Mouse (Mus musculus) kidney, postnatal 36 days (tissue): ENCODE measurements around the gene Coasy.
A peak's percentile ranks its signal among the peaks of the same experiment; 100 is the strongest.
"Not testable (repeated sequence)": the region's sequence is repeated elsewhere in the genome, so short reads cannot be mapped to it uniquely, and the experiment has no call there.

Source experiments
- DNase-seq, 2 experiments: peaks; one replicate each; pipeline ENCODE4 v3.0.0; 2021 to 2022; ENCODE audit warnings: mixed read lengths in 2 of 2

The Coasy gene

DNA sequence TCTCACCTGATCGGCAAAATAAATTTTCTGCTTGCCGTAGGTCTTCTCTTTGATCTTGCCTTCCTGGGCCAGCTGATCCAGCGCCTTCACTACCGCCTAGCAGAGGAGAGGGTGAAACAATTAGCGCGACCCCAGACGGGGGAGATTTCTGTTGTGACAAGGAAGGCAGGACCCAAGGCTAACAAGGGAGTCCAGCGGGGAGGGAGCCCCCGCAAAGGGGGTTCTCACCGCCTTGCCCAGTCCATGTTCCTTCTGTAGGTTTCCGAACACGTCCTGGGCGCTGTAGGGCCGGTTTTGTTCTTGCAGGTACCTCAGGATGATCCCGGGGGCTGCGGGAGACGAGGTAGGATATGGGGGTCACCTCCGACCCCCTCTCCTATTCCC lies 12.6 kb downstream of the Coasy start:
- no peak for DNase-seq

DNA sequence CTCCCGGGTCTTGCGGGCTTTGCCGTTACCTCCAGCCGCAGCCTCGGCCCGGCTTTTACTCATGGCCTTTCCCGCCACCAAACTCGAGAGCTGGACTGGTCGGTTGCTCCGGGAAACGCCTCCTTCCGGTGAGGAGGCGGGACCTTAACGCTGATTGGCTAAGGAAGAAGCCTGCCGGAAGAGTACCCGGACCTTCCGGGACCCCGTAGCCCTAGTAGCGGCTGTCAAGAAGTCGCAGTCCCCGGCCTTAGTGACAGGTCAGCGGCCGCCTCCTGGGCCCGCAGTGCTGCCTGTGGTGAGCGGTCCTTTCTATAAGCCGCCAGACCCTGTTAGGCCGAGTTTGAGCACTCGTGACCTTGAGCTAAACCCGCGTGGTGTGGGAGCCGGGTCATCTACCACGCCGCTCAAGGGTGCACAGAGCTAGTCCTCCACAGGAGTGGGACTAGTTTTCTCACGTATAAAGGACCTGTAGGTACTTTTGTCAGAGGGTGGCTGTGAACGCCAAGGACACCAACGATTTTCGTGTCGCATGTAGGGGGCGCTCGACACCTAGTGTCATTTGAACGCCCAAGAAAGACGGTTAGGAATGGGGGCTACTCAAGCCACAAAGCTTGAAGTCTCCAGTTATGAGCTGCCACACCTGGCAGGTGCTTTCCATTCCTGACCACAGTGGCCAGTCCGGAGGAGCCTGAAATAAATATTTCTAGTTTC lies 13.1 kb downstream of the Coasy start, which contains the start of gene Psmc3ip:
Gene Psmc3ip, minus strand, starts transcription at position 123 of the 711 bp plus-strand sequence.
- peak; percentile 97 for DNase-seq

GRCm38 (mm10) chr11:101098231-101098630 lies 15.9 kb downstream of the Coasy start:
- DNase-seq = no peak

DNA sequence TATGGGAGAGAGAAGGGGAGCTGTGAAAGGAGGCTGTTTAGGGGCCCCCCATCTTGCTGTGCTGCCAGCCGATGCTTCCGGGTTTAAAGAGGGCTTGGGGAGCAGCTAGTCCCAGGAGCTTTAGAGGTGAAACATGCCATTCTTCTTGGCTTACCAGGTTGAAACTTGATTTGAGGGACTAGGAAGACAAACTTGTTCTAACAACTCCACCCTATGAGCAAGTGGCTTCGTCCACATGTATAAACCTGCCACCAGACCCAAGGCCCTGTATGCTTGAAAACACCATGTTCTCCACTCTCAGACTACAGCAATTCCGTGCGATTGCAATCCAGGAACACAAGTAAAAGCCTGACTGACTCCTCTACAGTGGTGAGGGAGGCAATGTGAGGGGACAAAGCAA lies 20.6 kb downstream of the Coasy start:
- DNase-seq = no peak

GRCm38 (mm10) chr11:101109351-101109750 lies 27.0 kb downstream of the Coasy start:
- no peak for DNase-seq

GRCm38 (mm10) chr11:101110708-101111107 lies 28.3 kb downstream of the Coasy start:
- no peak for DNase-seq

DNA sequence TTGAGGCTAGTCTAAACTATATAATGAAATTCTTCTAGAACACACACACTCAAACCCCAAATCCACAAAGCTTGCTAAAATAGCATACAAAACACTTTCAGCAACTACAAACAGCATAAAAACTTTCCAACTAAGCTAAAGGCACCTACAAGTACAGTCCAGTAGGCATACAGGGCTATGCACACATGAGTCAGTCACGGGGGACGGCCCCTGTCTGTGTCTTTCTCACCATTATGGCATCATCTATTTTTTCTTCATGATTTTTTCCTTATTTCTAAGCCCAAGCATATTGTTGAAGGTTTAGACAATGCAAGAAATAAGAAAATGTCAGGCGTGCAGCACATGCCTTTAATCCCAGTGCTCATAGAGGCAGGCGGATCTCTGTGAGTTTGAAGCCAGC lies 28.8 kb downstream of the Coasy start:
- no peak for DNase-seq

DNA sequence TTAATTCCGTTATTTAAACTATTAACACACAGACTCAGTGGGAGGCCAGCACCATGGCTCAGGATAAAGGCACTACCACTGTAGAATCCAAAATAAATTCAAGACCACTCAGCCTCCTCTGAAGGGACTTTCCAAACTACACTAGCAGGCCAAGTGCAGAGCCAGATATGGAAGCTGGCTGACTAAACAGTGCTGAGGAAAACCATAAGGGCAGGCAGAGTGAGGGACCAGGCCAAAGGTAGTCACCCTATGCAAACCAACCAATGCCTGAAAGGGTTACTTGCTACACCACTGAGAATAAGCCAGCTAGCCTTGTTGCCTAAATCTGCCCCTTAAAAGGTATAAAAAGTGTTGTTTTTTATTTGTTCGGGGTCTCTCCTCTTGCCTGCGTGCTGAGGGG lies 29.8 kb downstream of the Coasy start:
- no peak for DNase-seq

DNA sequence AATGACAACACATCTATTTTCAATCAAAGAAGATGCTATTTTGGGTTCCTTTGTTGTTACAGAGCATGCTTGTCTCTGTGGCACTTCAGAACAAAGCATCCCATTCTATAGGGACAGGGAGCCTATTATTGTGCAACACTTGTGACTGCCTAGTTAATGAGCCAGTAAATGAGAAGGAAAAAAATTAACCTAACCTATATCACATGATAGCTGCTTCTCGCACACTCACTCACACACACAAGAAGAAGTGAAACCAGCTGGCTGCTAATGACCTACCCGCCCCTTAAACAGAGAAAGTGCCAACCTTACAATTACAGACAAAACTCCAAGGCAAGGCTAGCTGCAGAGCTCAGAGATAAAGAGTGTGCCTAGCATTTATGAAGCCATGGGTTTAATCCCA lies 33.2 kb downstream of the Coasy start:
- DNase-seq = no peak

GRCm38 (mm10) chr11:101118105-101118504 lies 35.7 kb downstream of the Coasy start:
- no peak for DNase-seq

GRCm38 (mm10) chr11:101119131-101119760 lies 36.9 kb downstream of the Coasy start:
- peak in 1 of 2 experiments; percentile 30 for DNase-seq

GRCm38 (mm10) chr11:101119761-101120544 lies 37.6 kb downstream of the Coasy start, which contains the start of the genes Retreg3 and Tubg1:
Retreg3 (minus strand) TSS chr11:101119893.
Tubg1 (plus strand) TSS chr11:101119938.
- peak; percentile 98 to 99 for DNase-seq

DNA sequence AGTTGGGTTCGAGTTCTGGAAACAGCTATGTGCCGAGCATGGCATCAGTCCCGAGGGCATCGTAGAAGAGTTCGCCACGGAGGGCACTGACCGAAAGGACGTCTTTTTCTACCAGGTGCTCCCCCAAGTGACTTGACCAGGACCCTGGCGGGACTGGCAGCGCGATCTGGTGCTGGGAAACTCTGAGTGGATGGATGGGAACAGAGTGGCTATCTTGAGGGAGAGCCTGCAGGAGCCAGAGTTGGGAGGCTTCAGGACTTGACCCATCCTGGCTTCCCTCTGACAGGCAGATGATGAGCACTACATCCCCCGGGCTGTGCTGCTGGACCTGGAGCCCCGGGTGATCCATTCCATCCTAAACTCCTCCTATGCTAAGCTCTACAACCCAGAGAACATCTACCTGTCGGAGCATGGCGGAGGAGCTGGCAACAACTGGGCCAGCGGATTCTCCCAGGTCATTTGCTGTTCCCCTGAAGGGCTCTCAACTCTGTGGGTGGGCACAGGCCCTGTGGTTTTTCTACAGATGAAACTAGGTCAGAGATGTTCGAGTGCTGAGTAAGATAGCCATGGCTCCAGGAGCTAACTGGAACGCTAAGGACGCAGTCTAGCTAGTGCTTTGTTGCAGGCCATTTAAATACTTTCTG lies 38.3 kb downstream of the Coasy start:
- peak in 1 of 2 experiments; percentile 25 for DNase-seq

DNA sequence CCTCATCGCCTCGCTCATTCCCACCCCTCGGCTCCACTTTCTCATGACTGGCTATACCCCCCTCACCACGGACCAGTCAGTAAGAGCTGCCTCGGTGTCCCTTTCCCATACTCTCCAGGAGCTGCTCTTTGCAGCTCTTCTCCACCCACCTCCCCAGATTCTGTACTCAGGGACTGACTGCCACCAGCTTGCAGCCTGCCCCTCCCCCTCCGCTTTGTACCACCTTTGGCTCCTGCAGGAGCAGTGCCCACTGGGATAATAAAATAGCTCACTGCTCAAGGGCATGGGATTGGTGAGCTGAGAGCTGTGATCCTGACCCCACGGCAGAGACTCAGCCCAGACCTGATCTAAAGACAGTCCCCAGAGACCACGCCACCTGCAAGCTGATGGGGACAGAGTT lies 42.1 kb downstream of the Coasy start:
- DNase-seq = not testable (repeated sequence)

GRCm38 (mm10) chr11:101125008-101125407 lies 42.6 kb downstream of the Coasy start:
- DNase-seq = not testable (repeated sequence)

DNA sequence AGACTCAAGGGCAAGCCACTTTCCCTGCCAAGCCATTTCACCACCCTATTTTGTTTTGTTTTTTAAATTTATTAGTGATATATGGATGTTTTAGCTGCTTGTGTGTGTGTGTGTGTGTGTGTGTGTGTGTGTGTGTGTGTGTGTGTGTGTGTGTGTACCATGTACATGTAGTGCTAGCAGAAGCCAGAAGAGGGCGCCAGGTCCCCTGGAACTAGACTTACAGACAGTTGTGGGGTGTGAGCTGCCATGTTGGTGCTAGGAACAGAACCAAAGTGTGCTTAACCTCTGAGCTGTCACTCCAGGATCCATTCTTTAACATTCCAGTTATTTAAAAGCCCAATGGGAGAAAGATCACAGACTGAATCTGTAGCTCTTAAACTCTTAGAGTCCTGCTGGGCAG lies 44.7 kb downstream of the Coasy start:
- DNase-seq = peak in 1 of 2 experiments; percentile 47

DNA sequence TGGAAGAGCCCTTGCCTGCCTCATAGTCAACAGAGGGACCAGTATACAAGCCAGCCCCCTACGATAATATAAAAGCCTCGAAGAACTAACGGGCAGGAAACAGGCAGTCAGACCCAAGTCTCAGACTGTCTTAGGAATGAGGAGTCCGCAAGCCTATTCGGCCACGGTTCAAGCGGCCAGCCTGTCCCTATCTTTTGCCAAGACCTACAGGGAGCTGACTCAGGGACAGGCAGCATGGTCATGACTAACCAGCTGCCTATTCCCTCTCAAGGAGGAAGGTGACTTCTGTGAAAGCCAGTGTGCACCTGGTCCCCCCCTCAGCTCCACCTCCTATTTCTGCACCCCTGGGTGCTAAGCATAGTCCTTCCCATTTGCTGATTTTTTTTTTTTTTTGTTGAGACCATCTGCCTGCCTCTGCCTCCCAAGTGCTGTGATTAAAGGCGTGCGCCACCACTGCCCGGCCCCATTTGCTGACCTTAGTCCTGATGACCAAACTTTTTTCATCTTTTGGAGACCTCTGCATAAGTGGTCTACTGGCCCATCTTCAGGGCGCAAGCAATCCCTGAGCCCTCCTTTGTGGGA lies 46.7 kb downstream of the Coasy start:
- DNase-seq = no peak

GRCm38 (mm10) chr11:101130056-101130756 lies 47.8 kb downstream of the Coasy start:
- DNase-seq = peak in 1 of 2 experiments; percentile 10

DNA sequence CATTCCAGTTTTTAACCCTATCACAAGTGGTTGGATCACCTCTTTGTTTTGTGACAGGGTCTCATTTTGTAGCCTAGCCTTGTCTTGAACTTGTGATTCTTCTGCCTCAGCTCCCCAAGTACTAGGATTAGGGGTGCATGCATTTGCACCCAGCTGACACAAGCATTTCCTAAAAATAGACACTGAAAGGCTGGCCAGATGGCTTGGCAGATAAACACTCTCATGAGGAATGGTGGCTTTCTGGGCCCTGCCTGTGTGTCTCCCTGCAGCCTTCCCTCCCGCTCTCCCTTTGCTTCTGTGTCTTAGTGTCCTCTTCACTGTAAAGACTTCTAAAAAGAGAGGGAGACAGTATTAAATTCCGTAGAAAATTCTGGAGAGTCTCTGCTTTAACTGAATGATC lies 48.8 kb downstream of the Coasy start:
- DNase-seq = no peak

- DNase-seq = peak in 1 of 2 experiments; percentile 66
These were observed 49.3 kb downstream of the Coasy start for GRCm38 (mm10) chr11:101131701-101132100.

GRCm38 (mm10) chr11:101133037-101133436 lies 50.7 kb downstream of the Coasy start:
- peak in 1 of 2 experiments; percentile 66 for DNase-seq
